Comparison of ENCODE assay signal across 10 mouse cellular contexts in the genomic region with DNA sequence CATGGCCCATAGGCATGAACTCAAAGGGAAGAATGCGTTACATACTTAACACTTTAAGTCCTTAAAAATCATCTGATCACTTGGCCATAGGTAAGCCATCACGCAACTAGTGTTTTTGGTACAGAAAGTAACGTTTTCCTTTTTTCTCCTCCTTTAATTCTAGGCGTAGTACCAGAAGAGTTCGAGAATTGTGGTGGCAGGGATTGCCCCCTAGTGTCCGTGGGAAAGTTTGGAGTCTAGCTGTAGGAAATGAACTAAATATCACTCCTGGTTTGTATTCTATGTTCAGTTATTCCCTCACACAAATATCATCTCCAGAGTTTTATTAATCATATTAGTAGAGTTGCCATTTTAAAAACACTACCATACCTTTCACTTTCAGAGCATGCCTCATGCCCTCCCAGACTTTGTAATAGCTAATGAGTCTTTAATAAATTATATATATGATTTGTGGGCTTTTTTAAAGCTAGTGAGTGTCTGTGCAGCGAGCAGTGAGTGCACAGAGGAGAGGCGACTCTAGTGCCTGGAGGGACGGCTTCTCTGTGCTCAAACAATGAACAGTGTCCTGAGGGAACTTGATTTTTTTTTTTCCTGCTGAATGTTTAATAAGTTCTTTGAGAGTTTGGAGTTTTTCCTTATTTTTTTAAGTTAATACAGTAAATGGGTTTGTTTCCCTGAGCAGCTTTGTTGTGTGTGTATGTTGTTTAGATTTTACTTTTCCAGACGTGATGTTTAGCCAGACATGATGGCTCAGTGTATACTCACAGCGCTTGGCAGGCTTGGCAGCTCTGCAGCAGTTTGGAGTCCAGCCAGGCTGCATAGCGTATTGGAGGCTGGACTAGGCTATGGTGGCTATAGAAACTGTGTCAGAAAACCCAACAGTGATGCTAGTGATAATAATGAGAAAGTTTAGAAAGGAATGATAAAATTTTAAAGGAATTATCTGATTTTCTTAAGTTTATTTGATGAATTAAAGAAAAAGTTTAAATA. TPM values are rescaled to one million over a fixed set of nuclear protein-coding genes. Genes with fewer than 3 reads are reported as not detected.
DNase-seq lines count a peak whose midpoint lies in the region; ATAC-seq and TF ChIP-seq lines count a peak whose summit lies in the region.
"Had no signal": no experiment of that assay in that cellular context is flagged by ENCODE, and none has a peak within 500 bp of the region (broad histone marks: within the 10 kb centered on the region; RNA-seq: fewer than 3 reads in every experiment).

No protein-coding gene starts in this region.

- H3K9me3 ChIP-seq in kidney, postnatal 0 days (replicated peaks; ENCODE audit: low read length): no peaks in the 10 kb centered on the region
- no peaks in the 10 kb centered on the region for H3K9me3 ChIP-seq in forebrain, embryonic 16.5 days (ENCODE audit: control insufficient read depth, low read length)
- H3K9me3 ChIP-seq: limb, embryonic 12.5 days; neural tube, embryonic 12.5 days had no signal

- H3K4me2 ChIP-seq in kidney, postnatal 0 days (ENCODE audit: low read length): no peak overlapping the region
- no peak overlapping the region for H3K4me2 ChIP-seq in forebrain, embryonic 16.5 days (ENCODE audit: low read length)
- H3K4me2 ChIP-seq: limb, embryonic 12.5 days; neural tube, embryonic 12.5 days had no signal

- no peak overlapping the region for H3K27ac ChIP-seq in kidney, postnatal 0 days
- H3K27ac ChIP-seq in forebrain, embryonic 16.5 days (ENCODE audit: low read length): no peak overlapping the region
- H3K27ac ChIP-seq: limb, embryonic 12.5 days; neural tube, embryonic 12.5 days had no signal

- no peaks in the 10 kb centered on the region for H3K4me1 ChIP-seq in kidney, postnatal 0 days (replicated peaks; ENCODE audit: insufficient read depth, low read length)
- H3K4me1 ChIP-seq in forebrain, embryonic 16.5 days (replicated peaks; ENCODE audit: control insufficient read depth, insufficient read depth, low read length): peaks cover 4% of the 10 kb centered on the region; the same call in 1 of the 2 replicates
- H3K4me1 ChIP-seq: limb, embryonic 12.5 days; neural tube, embryonic 12.5 days had no signal

- no peaks in the 10 kb centered on the region for H3K27me3 ChIP-seq in kidney, postnatal 0 days (ENCODE audit: insufficient read depth, low read length)
- H3K27me3 ChIP-seq in forebrain, embryonic 16.5 days (replicated peaks; ENCODE audit: control insufficient read depth, insufficient read depth, low read length): no peaks in the 10 kb centered on the region
- H3K27me3 ChIP-seq: limb, embryonic 12.5 days; neural tube, embryonic 12.5 days had no signal

- DNase-seq in cerebellum, adult 11 months: peak; percentile 7
- DNase-seq in cerebellum, adult 8-10 months: no peak
- peak; percentile 10 for DNase-seq in kidney, postnatal 0 days (ENCODE audit: low spot score)
- DNase-seq in kidney, postnatal 25 days: no peak
- DNase-seq in 3T3-L1 (ENCODE audit: low read depth, low spot score): peak; percentile 71
- DNase-seq in urinary bladder, postnatal 4 days (ENCODE audit: low spot score in 2 of 2): no peak
- DNase-seq in testis, postnatal 10 days (ENCODE audit: low spot score): no peak

- 75% methylated on average over 12 of the region's 12 CpGs for WGBS in kidney, postnatal 0 days
- WGBS in forebrain, embryonic 16.5 days: 50% methylated on average over 12 of the region's 12 CpGs

- no peak overlapping the region for H3K4me3 ChIP-seq in kidney, postnatal 0 days (replicated peaks; ENCODE audit: low read depth, low read length)
- no peak overlapping the region for H3K4me3 ChIP-seq in forebrain, embryonic 16.5 days (replicated peaks; ENCODE audit: low read length)
- H3K4me3 ChIP-seq: limb, embryonic 12.5 days; neural tube, embryonic 12.5 days had no signal

- H3K9ac ChIP-seq in kidney, postnatal 0 days (ENCODE audit: low read depth, low read length): no peak overlapping the region
- H3K9ac ChIP-seq in forebrain, embryonic 16.5 days (replicated peaks; ENCODE audit: low read depth, low read length): no peak overlapping the region
- H3K9ac ChIP-seq: limb, embryonic 12.5 days; neural tube, embryonic 12.5 days had no signal

- H3K36me3 ChIP-seq in kidney, postnatal 0 days (ENCODE audit: insufficient read depth, low read length): no peaks in the 10 kb centered on the region
- peaks cover 2% of the 10 kb centered on the region; the same call in 1 of the 2 replicates for H3K36me3 ChIP-seq in forebrain, embryonic 16.5 days (ENCODE audit: control insufficient read depth, insufficient read depth)

- TF ChIP-seq CTCF in kidney, postnatal 0 days (IDR thresholded peaks at IDR 0.05; ENCODE audit: low read depth): peak; percentile 55

- ATAC-seq in kidney, postnatal 0 days (replicated peaks; ENCODE audit: low FRiP score, low read depth): no peak
- ATAC-seq in forebrain, embryonic 16.5 days: peak; percentile 92

RNA-seq across cellular contexts. Expression of gene Hells, which starts 29.3 kb away (rescaled TPM):
- polyA plus RNA-seq in kidney, postnatal 0 days (2015; fragmentation: Nextera tagmentation; extraction: Ambion mirVana): 30.8 and 33.8 TPM in 2 replicates
- 18.1 and 20.4 TPM in 2 replicates for polyA plus RNA-seq in forebrain, embryonic 16.5 days (2015; fragmentation: Nextera tagmentation; extraction: Ambion mirVana)

Comparison
In these comparisons a context has a peak if more than half of its experiments do, and no peak if none do; other contexts are left out.
1. DNase-seq: peak in cerebellum, adult 11 months (single experiment), kidney, postnatal 0 days (single experiment) and 3T3-L1 (single experiment); none in cerebellum, adult 8-10 months (single experiment), kidney, postnatal 25 days (0 of 2), urinary bladder, postnatal 4 days (0 of 2) and testis, postnatal 10 days (single experiment).